Mouse (Mus musculus) lung, embryonic 15.5 days (tissue): ENCODE results near the gene Psors1c2. TPM values are rescaled to one million over a fixed set of nuclear protein-coding genes. Genes with fewer than 3 reads are reported as not detected.

ENCODE experiments used
- ATAC-seq: fragments of 200-750 bp; cut with Nextera tagmentation; 2 replicates; pipeline ENCODE4 v1.8.0; 2017; ENCODE audit warnings: moderate number of reproducible peaks, borderline replicate concordance; ENCODE audit not compliant: low FRiP score, low TSS enrichment; ENCODE audit errors: extremely low read depth
- H3K27ac ChIP-seq: fragments of 300-500 bp; sonication (generic); 2 replicates; pipeline ENCODE4 v1.5.1; 2015; ENCODE audit warnings: moderate library complexity, mild to moderate bottlenecking, inconsistent platforms
- H3K27me3 ChIP-seq: fragments of 300-500 bp; sonication (generic); 2 replicates; pipeline ENCODE4 v1.6.1; 2015; ENCODE audit warnings: inconsistent platforms
- H3K36me3 ChIP-seq: fragments of 300-500 bp; sonication (generic); 2 replicates; pipeline ENCODE4 v1.6.1; 2015; ENCODE audit warnings: inconsistent platforms
- H3K4me1 ChIP-seq: fragments of 300-500 bp; sonication (generic); 2 replicates; pipeline ENCODE4 v1.6.1; 2015; ENCODE audit warnings: inconsistent platforms
- H3K4me2 ChIP-seq: fragments of 300-500 bp; sonication (generic); 2 replicates; pipeline ENCODE4 v1.6.1; 2015; ENCODE audit warnings: inconsistent platforms, mild to moderate bottlenecking, moderate library complexity
- H3K4me3 ChIP-seq: fragments of 300-500 bp; sonication (generic); 2 replicates; pipeline ENCODE4 v1.5.1; 2015; ENCODE audit warnings: mild to moderate bottlenecking, inconsistent platforms
- H3K9ac ChIP-seq: fragments of 300-500 bp; sonication (generic); 2 replicates; pipeline ENCODE4 v1.6.1; 2015; ENCODE audit warnings: inconsistent platforms
- H3K9me3 ChIP-seq: fragments of 300-500 bp; sonication (generic); 2 replicates; pipeline ENCODE4 v1.6.1; 2016; ENCODE audit warnings: inconsistent platforms
- WGBS: fragments of 180-500 bp; shearing (Covaris S2); methylation state at CpG from one replicate; pipeline ENCODE4 v1.1.7; 2015; 5-methylcytosine and 5-hydroxymethylcytosine counted together
- polyA plus RNA-seq: library from polyadenylated mRNA; unstranded; fragments of >200 nt; fragmentation: Nextera tagmentation; extraction: Ambion mirVana; gene quantifications from 2 replicates; pipeline ENCODE4 v1.2.1, GENCODE M21; 2015

Gene Psors1c2
- polyA plus RNA-seq, 1 experiment from 2014 or later = 1.1 TPM

GRCm38 (mm10) chr17:35526644-35527043 is 6.4 kb upstream of the Psors1c2 start:
- H3K27me3 ChIP-seq = no peaks in the 10 kb centered on the region
- H3K4me3 ChIP-seq = no peak overlapping the region
- WGBS = 68% methylated on average over 8 of the region's 8 CpGs
- H3K9me3 ChIP-seq = no peaks in the 10 kb centered on the region
- H3K9ac ChIP-seq = no peak overlapping the region
- no peak overlapping the region for H3K4me2 ChIP-seq
- H3K36me3 ChIP-seq = peaks cover 42% of the 10 kb centered on the region
- no peak overlapping the region for H3K27ac ChIP-seq
- H3K4me1 ChIP-seq = no peaks in the 10 kb centered on the region
- ATAC-seq = no peak

- no peaks in the 10 kb centered on the region for H3K27me3 ChIP-seq
- no peak overlapping the region for H3K27ac ChIP-seq
- ATAC-seq = no peak
- no peaks in the 10 kb centered on the region for H3K9me3 ChIP-seq
- H3K9ac ChIP-seq = no peak overlapping the region
- H3K4me1 ChIP-seq = no peaks in the 10 kb centered on the region
- no peak overlapping the region for H3K4me3 ChIP-seq
- 3% methylated on average over 3 of the region's 3 CpGs for WGBS
- H3K4me2 ChIP-seq = no peak overlapping the region
- peaks cover 24% of the 10 kb centered on the region for H3K36me3 ChIP-seq
These were observed 641 bp upstream of the Psors1c2 start for GRCm38 (mm10) chr17:35532360-35532759.

GRCm38 (mm10) chr17:35534343-35534742 is 1.3 kb downstream of the Psors1c2 start:
- ATAC-seq = no peak

GRCm38 (mm10) chr17:35537421-35537820 is 4.4 kb downstream of the Psors1c2 start:
- Histone ChIP-seq H3K27ac (no peak overlapping the region), H3K4me2 (no peak overlapping the region), H3K4me3 (no peak overlapping the region), H3K27me3 (no peaks in the 10 kb centered on the region), H3K4me1 (no peaks in the 10 kb centered on the region), H3K36me3 (no peaks in the 10 kb centered on the region), H3K9ac (no peak overlapping the region), H3K9me3 (no peaks in the 10 kb centered on the region)
- 76% methylated on average over 4 of the region's 4 CpGs for WGBS
- no peak for ATAC-seq

More at GRCm38 (mm10) chr17:35534343-35534742, 1.3 kb downstream of the Psors1c2 start:
- no peak overlapping the region for H3K9ac ChIP-seq
- no peaks in the 10 kb centered on the region for H3K9me3 ChIP-seq
- no peak overlapping the region for H3K27ac ChIP-seq
- H3K27me3 ChIP-seq = no peaks in the 10 kb centered on the region
- no peaks in the 10 kb centered on the region for H3K4me1 ChIP-seq
- 6% methylated on average over 6 of the region's 6 CpGs for WGBS
- no peak overlapping the region for H3K4me3 ChIP-seq
- H3K36me3 ChIP-seq = peaks cover 10% of the 10 kb centered on the region; the same call in 1 of the 2 replicates
- no peak overlapping the region for H3K4me2 ChIP-seq

- Histone ChIP-seq H3K27me3 (no peaks in the 10 kb centered on the region), H3K9me3 (no peaks in the 10 kb centered on the region), H3K4me2 (no peak overlapping the region), H3K9ac (no peak overlapping the region), H3K4me1 (no peaks in the 10 kb centered on the region), H3K36me3 (no peaks in the 10 kb centered on the region), H3K4me3 (no peak overlapping the region), H3K27ac (no peak overlapping the region)
- WGBS = 73% methylated on average over 1 of the region's 1 CpGs
- ATAC-seq = no peak
These were observed 5.5 kb downstream of the Psors1c2 start for GRCm38 (mm10) chr17:35538476-35538875.

GRCm38 (mm10) chr17:35539540-35539939 is 6.5 kb downstream of the Psors1c2 start:
- H3K27ac ChIP-seq = no peak overlapping the region
- H3K27me3 ChIP-seq = no peaks in the 10 kb centered on the region
- no peaks in the 10 kb centered on the region for H3K36me3 ChIP-seq
- ATAC-seq = no peak
- no peak overlapping the region for H3K4me3 ChIP-seq
- no peaks in the 10 kb centered on the region for H3K9me3 ChIP-seq
- no peak overlapping the region for H3K4me2 ChIP-seq
- H3K4me1 ChIP-seq = no peaks in the 10 kb centered on the region
- no peak overlapping the region for H3K9ac ChIP-seq
- WGBS = 53% methylated on average over 10 of the region's 10 CpGs

- Histone ChIP-seq H3K4me2 (no peak overlapping the region), H3K27ac (no peak overlapping the region), H3K36me3 (no peaks in the 10 kb centered on the region), H3K4me3 (no peak overlapping the region), H3K27me3 (no peaks in the 10 kb centered on the region), H3K9me3 (no peaks in the 10 kb centered on the region), H3K4me1 (no peaks in the 10 kb centered on the region), H3K9ac (no peak overlapping the region)
- WGBS = 70% methylated on average over 15 of the region's 15 CpGs
- no peak for ATAC-seq
These were observed 9.9 kb downstream of the Psors1c2 start for GRCm38 (mm10) chr17:35542761-35543411.

GRCm38 (mm10) chr17:35543412-35543861 is 10.4 kb downstream of the Psors1c2 start:
- no peak overlapping the region for H3K4me3 ChIP-seq
- H3K4me1 ChIP-seq = peaks cover under 1% of the 10 kb centered on the region; the same call in 1 of the 2 replicates
- no peaks in the 10 kb centered on the region for H3K36me3 ChIP-seq
- no peak overlapping the region for H3K9ac ChIP-seq
- H3K4me2 ChIP-seq = no peak overlapping the region
- no peaks in the 10 kb centered on the region for H3K27me3 ChIP-seq
- no peak for ATAC-seq
- 47% methylated on average over 14 of the region's 14 CpGs for WGBS
- no peaks in the 10 kb centered on the region for H3K9me3 ChIP-seq
- H3K27ac ChIP-seq = no peak overlapping the region

- WGBS = 63% methylated on average over 6 of the region's 6 CpGs
- H3K27ac ChIP-seq = no peak overlapping the region
- H3K27me3 ChIP-seq = no peaks in the 10 kb centered on the region
- H3K9ac ChIP-seq = no peak overlapping the region
- H3K4me3 ChIP-seq = no peak overlapping the region
- no peak overlapping the region for H3K4me2 ChIP-seq
- H3K36me3 ChIP-seq = no peaks in the 10 kb centered on the region
- peaks cover 6% of the 10 kb centered on the region for H3K4me1 ChIP-seq
- ATAC-seq = no peak
- H3K9me3 ChIP-seq = no peaks in the 10 kb centered on the region
These were observed 11.0 kb downstream of the Psors1c2 start for GRCm38 (mm10) chr17:35544001-35544400.

- no peaks in the 10 kb centered on the region for H3K27me3 ChIP-seq
- no peaks in the 10 kb centered on the region for H3K36me3 ChIP-seq
- no peak for ATAC-seq
- no peak overlapping the region for H3K4me3 ChIP-seq
- 32% methylated on average over 6 of the region's 6 CpGs for WGBS
- H3K9ac ChIP-seq = no peak overlapping the region
- no peaks in the 10 kb centered on the region for H3K9me3 ChIP-seq
- H3K4me1 ChIP-seq = peaks cover 12% of the 10 kb centered on the region
- H3K27ac ChIP-seq = no peak overlapping the region
- H3K4me2 ChIP-seq = no peak overlapping the region
These were observed 11.7 kb downstream of the Psors1c2 start for GRCm38 (mm10) chr17:35544680-35545079.

- Histone ChIP-seq H3K9ac (no peak overlapping the region), H3K4me1 (peaks cover 19% of the 10 kb centered on the region), H3K4me3 (no peak overlapping the region), H3K27ac (no peak overlapping the region), H3K9me3 (no peaks in the 10 kb centered on the region), H3K4me2 (no peak overlapping the region), H3K36me3 (no peaks in the 10 kb centered on the region), H3K27me3 (no peaks in the 10 kb centered on the region)
- ATAC-seq = no peak
- 60% methylated on average over 2 of the region's 2 CpGs for WGBS
These were observed 14.5 kb downstream of the Psors1c2 start for GRCm38 (mm10) chr17:35547465-35547864.

- H3K4me3 ChIP-seq = no peak overlapping the region
- H3K9me3 ChIP-seq = no peaks in the 10 kb centered on the region
- ATAC-seq = no peak
- H3K4me2 ChIP-seq = no peak overlapping the region
- 22% methylated on average over 5 of the region's 5 CpGs for WGBS
- no peaks in the 10 kb centered on the region for H3K36me3 ChIP-seq
- peak overlapping the region; percentile 79 for H3K27ac ChIP-seq
- no peak overlapping the region for H3K9ac ChIP-seq
- peaks cover 19% of the 10 kb centered on the region for H3K4me1 ChIP-seq
- H3K27me3 ChIP-seq = no peaks in the 10 kb centered on the region
These were observed 15.6 kb downstream of the Psors1c2 start for GRCm38 (mm10) chr17:35548636-35549035.
